Mouse (Mus musculus) G1E (cell line): Measurements from ENCODE around the gene Ift43.

Experiments
- CTCF ChIP-seq: IDR thresholded peaks from 2 replicates; pipeline ENCODE4 v1.5.1; 2012; ENCODE audit warnings: low read depth, low read length, inconsistent platforms, mixed read lengths
- GATA1 ChIP-seq: IDR thresholded peaks from 2 replicates; pipeline ENCODE4 v1.6.1; 2012; ENCODE audit warnings: borderline replicate concordance, low read length, inconsistent platforms, mixed read lengths
- TAL1 ChIP-seq: conservative IDR thresholded peaks from 2 replicates; pipeline ENCODE4 v1.6.1; 2012; ENCODE audit warnings: low read depth, low read length, inconsistent platforms, mixed read lengths

DNA sequence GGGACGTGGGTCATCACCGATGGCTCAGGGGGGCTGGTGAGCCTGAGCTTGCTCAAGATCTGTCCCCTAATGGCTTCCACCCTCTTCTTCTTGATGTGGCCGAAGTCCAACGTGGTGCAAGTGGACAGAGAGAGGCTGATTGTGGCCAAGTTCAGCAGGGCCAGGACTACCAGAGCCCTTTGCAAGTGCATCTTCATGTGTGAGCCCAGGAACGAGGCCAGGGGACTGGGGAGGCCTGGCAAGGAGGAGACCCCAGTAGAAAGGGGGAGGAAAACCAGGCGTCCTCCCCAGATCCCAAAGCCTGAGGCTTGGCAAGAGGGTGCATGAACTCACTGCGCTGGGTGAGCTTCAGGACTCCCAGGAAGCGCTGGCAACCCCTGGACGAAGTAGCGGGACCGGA is 4.6 kb upstream of the Ift43 start:
- no peak for TF ChIP-seq CTCF
- no peak for TF ChIP-seq GATA1
- TF ChIP-seq TAL1: no peak
